Mouse (Mus musculus) forebrain, postnatal 0 days (tissue): ENCODE results near the gene Gm5414. TPM values are rescaled to one million over a fixed set of nuclear protein-coding genes. Genes with fewer than 3 reads are reported as not detected.
A peak's percentile ranks its signal among the peaks of the same experiment; 100 is the strongest.

Source experiments
- ATAC-seq: fragments of 200-750 bp; cut with Nextera tagmentation; 2 replicates; pipeline ENCODE4 v1.8.0; 2017; ENCODE audit warnings: mild to moderate bottlenecking, moderate library complexity
- DNase-seq: peaks from one replicate; pipeline ENCODE4 v3.0.0-alpha.2; 2015
- H3K27ac ChIP-seq: fragments of 300-500 bp; sonication (generic); 2 replicates; pipeline ENCODE4 v1.5.1; 2014; ENCODE audit warnings: low read depth, mild to moderate bottlenecking, antibody characterized with exemption, low read length, moderate library complexity, mixed read lengths
- H3K27me3 ChIP-seq: fragments of 300-500 bp; sonication (generic); 2 replicates; pipeline ENCODE4 v1.6.1; 2014; ENCODE audit warnings: mild to moderate bottlenecking, low read length, mixed read lengths; ENCODE audit not compliant: insufficient read depth
- H3K36me3 ChIP-seq: fragments of 300-500 bp; sonication (generic); 2 replicates; pipeline ENCODE4 v1.6.1; 2014; ENCODE audit warnings: mild to moderate bottlenecking, moderate library complexity; ENCODE audit not compliant: insufficient read depth
- H3K4me1 ChIP-seq: fragments of 300-500 bp; sonication (generic); 2 replicates; pipeline ENCODE4 v1.6.1; 2014; ENCODE audit warnings: antibody characterized with exemption; ENCODE audit not compliant: insufficient read depth
- H3K4me2 ChIP-seq: fragments of 300-500 bp; sonication (generic); 2 replicates; pipeline ENCODE4 v1.6.1; 2014; ENCODE audit warnings: low read depth, mild to moderate bottlenecking, moderate library complexity
- H3K4me3 ChIP-seq: fragments of 300-500 bp; sonication (generic); 2 replicates; pipeline ENCODE4 v1.5.1; 2014; ENCODE audit warnings: low read depth, low read length, mixed read lengths
- H3K9ac ChIP-seq: fragments of 300-500 bp; sonication (generic); 2 replicates; pipeline ENCODE4 v1.6.1; 2014; ENCODE audit warnings: mild to moderate bottlenecking
- H3K9me3 ChIP-seq: fragments of 300-500 bp; sonication (generic); 2 replicates; pipeline ENCODE4 v1.6.1; 2016; ENCODE audit warnings: low read length
- CTCF ChIP-seq: sonication (generic); IDR thresholded peaks from 2 replicates; pipeline ENCODE4 v1.5.1; 2016; ENCODE audit warnings: antibody characterized with exemption, control low read depth, low read depth
- WGBS: fragments of 180-500 bp; shearing (Covaris S2); extraction: QIAGEN DNeasy Blood & Tissue Kit; methylation state at CpG from one replicate; pipeline ENCODE4 v1.1.7; 2014; 5-methylcytosine and 5-hydroxymethylcytosine counted together
- polyA plus RNA-seq: library from polyadenylated mRNA; unstranded; fragments of >200 nt; fragmentation: Nextera tagmentation; extraction: Ambion mirVana; gene quantifications from 2 replicates; pipeline ENCODE4 v1.2.1, GENCODE M21; 2015
- total RNA-seq: library from RNA; depleted of rRNA; stranded (reverse); fragments of >200 nt; gene quantifications from 2 replicates; pipeline ENCODE4 v1.2.3, GENCODE M21; 2014; rRNA removed

Gene Gm5414
- total RNA-seq = not detected in 2 replicates
- not detected in 2 replicates for polyA plus RNA-seq

DNA sequence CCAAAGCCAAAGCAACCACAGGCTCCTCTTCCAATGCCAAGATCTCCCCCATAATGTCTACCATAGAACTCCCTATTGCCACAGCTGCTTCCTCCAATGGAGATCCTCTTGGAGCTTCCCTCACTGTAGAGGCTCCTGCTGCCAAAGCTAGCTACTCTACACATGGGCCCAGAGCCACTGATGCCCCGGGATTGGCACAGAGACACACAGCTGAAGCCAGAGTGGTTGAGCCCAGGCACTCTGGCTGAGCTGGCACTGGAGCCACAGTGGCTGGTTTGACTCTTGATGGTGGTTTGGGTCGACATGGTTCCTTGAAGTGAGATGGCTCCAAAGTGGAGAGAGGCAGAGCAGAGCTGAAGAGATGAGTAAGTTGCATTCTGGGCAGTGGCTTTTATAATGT, at the start of gene Gm5414:
TSS of gene Gm5414 (minus strand) at position 305 of the 400 bp plus-strand sequence.
- no peak within 1 kb of the TSS for H3K27ac ChIP-seq
- no peaks in the 10 kb centered on the region for H3K4me1 ChIP-seq
- ATAC-seq (no peak), DNase-seq (no peak)
- H3K36me3 ChIP-seq = no peaks in the 10 kb centered on the region
- no peaks in the 10 kb centered on the region for H3K9me3 ChIP-seq
- no peak within 1 kb of the TSS for H3K9ac ChIP-seq
- no peak within 1 kb of the TSS for H3K4me3 ChIP-seq
- no peaks in the 10 kb centered on the region; the same call in 1 of the 2 replicates for H3K27me3 ChIP-seq
- H3K4me2 ChIP-seq = no peak within 1 kb of the TSS
- no peak for TF ChIP-seq CTCF
- WGBS = 79% methylated on average over 2 of the region's 2 CpGs

GRCm38 (mm10) chr15:101675978-101676377, 48.0 kb upstream of the Gm5414 start:
- no peaks in the 10 kb centered on the region for H3K36me3 ChIP-seq
- DNase-seq = no peak
- H3K9me3 ChIP-seq = no peaks in the 10 kb centered on the region
- H3K9ac ChIP-seq = no peak overlapping the region
- no peak for ATAC-seq
- no peaks in the 10 kb centered on the region for H3K4me1 ChIP-seq
- no peak overlapping the region for H3K27ac ChIP-seq
- H3K4me2 ChIP-seq = no peak overlapping the region
- H3K27me3 ChIP-seq = no peaks in the 10 kb centered on the region
- TF ChIP-seq CTCF = no peak
- 82% methylated on average over 1 of the region's 1 CpGs for WGBS
- no peak overlapping the region for H3K4me3 ChIP-seq

DNA sequence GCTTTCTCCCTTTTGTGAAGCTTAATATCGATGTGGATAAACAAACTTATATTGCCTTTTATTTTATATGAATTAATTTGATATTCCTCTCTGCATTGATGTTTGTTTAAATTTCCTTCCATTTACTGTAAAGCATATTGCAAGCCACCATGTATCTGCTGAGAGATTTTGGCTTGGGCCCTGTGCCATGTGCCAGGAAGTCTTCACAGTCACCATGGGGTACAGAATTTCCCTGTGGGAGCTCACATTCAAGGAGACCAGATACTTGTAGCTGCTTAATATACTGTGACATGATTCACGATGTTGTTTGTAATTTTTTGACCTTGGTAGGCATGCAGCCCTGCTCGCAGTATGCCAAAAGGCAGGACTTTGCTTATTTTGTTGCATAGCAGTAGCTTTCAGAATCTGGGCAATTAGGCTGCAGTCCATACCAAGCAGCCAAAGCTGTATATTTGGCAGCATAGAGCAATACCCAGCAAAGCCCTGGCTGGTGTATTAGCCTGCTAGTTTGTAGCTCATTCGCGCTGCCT, 24.8 kb upstream of the Gm5414 start:
- 76% methylated on average over 5 of the region's 5 CpGs for WGBS
- no peaks in the 10 kb centered on the region for H3K9me3 ChIP-seq
- peak; percentile 6 for DNase-seq
- no peaks in the 10 kb centered on the region for H3K4me1 ChIP-seq
- H3K36me3 ChIP-seq = no peaks in the 10 kb centered on the region
- no peak overlapping the region for H3K4me3 ChIP-seq
- no peak overlapping the region for H3K9ac ChIP-seq
- TF ChIP-seq CTCF = no peak
- no peaks in the 10 kb centered on the region for H3K27me3 ChIP-seq
- ATAC-seq = no peak
- H3K4me2 ChIP-seq = no peak overlapping the region
- H3K27ac ChIP-seq = no peak overlapping the region

- 82% methylated on average over 3 of the region's 3 CpGs for WGBS
- TF ChIP-seq CTCF = no peak
- H3K9me3 ChIP-seq = no peaks in the 10 kb centered on the region
- DNase-seq (no peak), ATAC-seq (no peak)
- no peak within 1 kb of the TSS for H3K27ac ChIP-seq
- H3K27me3 ChIP-seq = no peaks in the 10 kb centered on the region
- no peak within 1 kb of the TSS for H3K4me3 ChIP-seq
- H3K9ac ChIP-seq = no peak within 1 kb of the TSS
- H3K36me3 ChIP-seq = no peaks in the 10 kb centered on the region
- no peak within 1 kb of the TSS for H3K4me2 ChIP-seq
- no peaks in the 10 kb centered on the region for H3K4me1 ChIP-seq
Measured at GRCm38 (mm10) chr15:101647280-101647679, 19.3 kb upstream of the Gm5414 start, which contains the start of gene Gm5478. Gm5478 (minus strand) TSS chr15:101647380.

GRCm38 (mm10) chr15:101599123-101599522, 28.9 kb downstream of the Gm5414 start:
- ATAC-seq = no peak
- no peak for TF ChIP-seq CTCF
- H3K4me2 ChIP-seq = no peak overlapping the region
- no peaks in the 10 kb centered on the region for H3K27me3 ChIP-seq
- no peaks in the 10 kb centered on the region for H3K9me3 ChIP-seq
- no peaks in the 10 kb centered on the region for H3K36me3 ChIP-seq
- DNase-seq = no peak
- H3K9ac ChIP-seq = no peak overlapping the region
- no peak overlapping the region for H3K27ac ChIP-seq
- 58% methylated on average over 6 of the region's 6 CpGs for WGBS
- no peaks in the 10 kb centered on the region for H3K4me1 ChIP-seq
- H3K4me3 ChIP-seq = no peak overlapping the region

DNA sequence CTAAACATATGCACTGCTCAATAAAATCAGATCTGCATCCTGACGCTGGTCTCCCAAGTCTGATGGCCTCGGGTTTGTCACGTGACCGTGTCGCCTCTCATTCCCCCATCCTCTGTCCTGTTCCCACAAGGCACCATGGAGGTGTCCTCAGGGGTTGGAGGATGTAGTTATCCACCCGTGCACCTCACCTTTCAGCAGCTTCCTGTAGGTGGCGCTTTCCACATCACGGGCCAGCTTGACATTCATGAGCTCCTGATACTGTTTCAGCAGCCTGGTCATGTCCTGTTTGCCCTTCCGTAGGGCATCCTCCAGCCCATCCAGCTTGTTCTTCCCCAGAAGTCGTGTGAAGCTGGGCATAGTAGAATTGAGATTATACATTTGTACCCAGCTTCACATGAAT, 39.8 kb downstream of the Gm5414 start:
- Histone ChIP-seq H3K9me3 (no peaks in the 10 kb centered on the region), H3K27ac (no peak overlapping the region), H3K36me3 (no peaks in the 10 kb centered on the region), H3K27me3 (no peaks in the 10 kb centered on the region), H3K4me1 (no peaks in the 10 kb centered on the region), H3K4me2 (no peak overlapping the region), H3K9ac (no peak overlapping the region), H3K4me3 (no peak overlapping the region)
- no peak for ATAC-seq
- DNase-seq = no peak
- no peak for TF ChIP-seq CTCF
- 81% methylated on average over 10 of the region's 10 CpGs for WGBS

- Histone ChIP-seq H3K4me1 (no peaks in the 10 kb centered on the region), H3K27ac (no peak overlapping the region), H3K9ac (no peak overlapping the region), H3K36me3 (no peaks in the 10 kb centered on the region), H3K27me3 (no peaks in the 10 kb centered on the region), H3K9me3 (no peaks in the 10 kb centered on the region), H3K4me3 (no peak overlapping the region), H3K4me2 (no peak overlapping the region)
- 53% methylated on average over 2 of the region's 2 CpGs for WGBS
- DNase-seq (no peak), ATAC-seq (no peak)
- TF ChIP-seq CTCF = no peak
Measured at GRCm38 (mm10) chr15:101584456-101584855, 43.5 kb downstream of the Gm5414 start.
